Mouse (Mus musculus): ENCODE measurements around the gene Olfr1000. TPM values are rescaled to one million over a fixed set of nuclear protein-coding genes. Genes with fewer than 3 reads are reported as not detected.
"Not testable (repeated sequence)": the region's sequence is repeated elsewhere in the genome, so short reads cannot be mapped to it uniquely, and the experiment has no call there.

Gene Olfr1000
- total RNA-seq (2021): not detected
- long read RNA-seq, experiment 1: 0 reads
- long read RNA-seq, experiment 2: 0 reads

DNA sequence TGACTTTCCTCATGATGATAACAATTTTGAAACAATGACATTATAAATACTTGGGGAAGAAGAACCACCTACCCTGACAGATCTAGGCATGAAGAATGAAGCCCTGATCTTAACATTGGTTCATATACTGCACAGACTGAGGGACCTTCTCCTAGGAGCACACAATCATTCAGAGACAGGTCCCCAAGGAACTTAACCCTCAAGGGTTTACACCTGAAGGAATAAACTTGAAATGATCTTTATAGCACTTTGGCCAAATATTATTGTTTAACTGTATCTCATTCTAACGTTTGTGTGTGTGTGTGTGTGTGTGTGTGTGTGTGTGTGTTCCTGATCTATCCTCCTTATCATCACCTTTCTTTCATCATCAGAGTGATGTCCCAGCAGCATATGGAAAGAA lies at the start of gene Olfr1000:
TSS of gene Olfr1000 (minus strand) at position 101 of the 400 bp plus-strand sequence.
- no peak for DNase-seq

DNA sequence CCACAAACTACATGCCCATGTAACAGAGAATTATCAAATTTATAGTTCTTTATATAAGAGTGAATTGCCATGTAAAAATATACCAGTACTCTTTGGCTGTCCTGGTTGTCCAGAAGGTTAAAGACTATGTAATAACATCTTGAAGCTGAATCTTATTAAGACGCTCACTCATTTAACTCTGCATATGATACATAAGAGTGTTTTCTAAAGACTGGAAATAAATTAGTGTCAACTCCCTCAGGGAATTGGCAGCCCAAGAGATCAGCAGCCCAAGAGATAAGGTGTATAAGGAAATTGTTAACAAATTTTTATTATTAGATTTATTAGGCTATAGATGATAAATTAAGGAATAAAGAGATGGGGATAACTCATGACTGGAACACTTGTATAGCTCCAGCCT lies 38.9 kb upstream of the Olfr1000 start, which contains the start of gene Olfr1002:
TSS of gene Olfr1002 (minus strand) at position 101 of the 400 bp plus-strand sequence.
- DNase-seq: no peak

DNA sequence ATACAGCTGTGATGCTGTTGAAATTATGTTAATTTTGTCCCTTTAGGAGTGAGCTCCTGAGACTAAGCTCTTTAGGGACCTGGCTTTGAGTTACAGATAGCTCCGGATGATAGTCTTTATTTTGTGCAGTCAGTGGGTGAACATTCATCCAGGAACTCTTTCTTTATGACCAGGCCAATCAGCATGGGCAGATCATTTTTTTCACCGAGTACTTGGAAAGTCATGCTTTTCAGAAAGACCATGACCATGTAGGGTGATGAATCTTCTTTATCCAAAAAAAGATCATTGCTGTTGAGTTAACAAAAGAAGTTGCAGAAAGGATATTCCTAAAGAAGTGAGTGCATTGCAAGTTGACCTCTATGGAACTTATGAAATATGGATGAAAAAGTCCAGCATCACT lies 23.1 kb downstream of the Olfr1000 start, which contains the start of gene Olfr998:
TSS of gene Olfr998 (plus strand) at position 301 of the 400 bp plus-strand sequence.
- not testable (repeated sequence) for DNase-seq

DNA sequence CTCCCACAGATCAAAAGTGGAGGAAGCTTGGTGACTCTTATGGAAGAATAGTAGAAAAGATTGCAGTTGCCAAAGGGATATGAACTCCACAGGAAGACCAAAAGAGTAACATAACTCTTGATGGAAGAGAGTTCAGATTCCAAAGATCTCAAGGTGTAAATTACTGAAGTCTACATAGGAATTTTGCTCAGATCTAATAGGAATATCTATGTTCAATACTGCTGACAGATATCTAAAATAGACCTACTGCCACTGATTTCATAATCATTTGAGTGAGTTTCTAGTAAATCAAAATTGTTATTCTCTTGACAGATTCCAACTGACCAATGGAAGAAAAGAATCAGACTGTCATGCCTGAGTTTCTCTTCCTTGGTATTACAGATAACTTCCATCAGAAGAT lies 32.8 kb downstream of the Olfr1000 start, which contains the start of gene Olfr996:
TSS of gene Olfr996 (plus strand) at position 301 of the 400 bp plus-strand sequence.
- no peak for DNase-seq

DNA sequence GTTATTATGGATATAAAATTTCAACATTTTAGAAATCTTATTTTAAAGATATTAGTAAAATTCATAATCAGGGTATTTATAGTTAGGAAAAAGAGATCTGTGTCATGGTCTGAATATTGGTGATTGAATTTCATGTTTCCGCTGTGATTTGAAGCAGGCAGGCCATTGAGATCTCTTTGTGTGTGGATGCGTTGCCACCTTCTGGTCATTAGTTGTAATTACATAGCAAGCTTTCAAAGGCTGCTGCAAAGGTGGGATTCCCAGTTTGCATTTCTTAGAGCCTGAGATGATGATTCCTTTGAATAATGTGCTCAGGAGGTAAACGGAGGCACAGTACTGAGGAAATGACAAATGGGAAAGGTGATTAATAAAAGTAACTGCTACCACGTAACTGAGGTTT lies 50.5 kb downstream of the Olfr1000 start:
- no peak for DNase-seq

DNA sequence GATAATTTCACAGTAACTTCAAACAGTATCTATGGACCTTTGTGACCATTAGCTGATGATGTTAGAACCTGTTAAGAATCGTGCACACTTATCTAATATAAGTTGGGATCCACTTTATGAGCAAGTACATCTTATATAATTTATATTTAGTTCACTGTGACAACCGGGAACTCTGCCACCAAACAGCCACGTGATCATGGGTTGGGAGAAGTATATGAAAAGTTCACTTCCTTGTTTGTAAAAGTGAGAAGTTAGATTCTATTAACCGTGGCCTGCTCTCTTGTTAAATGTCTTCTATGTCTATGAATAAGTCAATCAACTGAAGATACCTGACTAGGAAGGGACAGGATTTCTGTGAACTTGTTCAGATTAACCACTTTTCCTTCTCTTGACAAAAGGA lies 51.5 kb downstream of the Olfr1000 start:
- no peak for DNase-seq

Other genes starting within 250 kb of the Olfr1000 start
- not detected for gene Olfr988, start 248.7 kb downstream of the Olfr1000 start, total RNA-seq (2021)
- not detected for gene Olfr992, start 202.4 kb downstream of the Olfr1000 start, total RNA-seq (2021)
- gene Olfr993, start 197.0 kb downstream of the Olfr1000 start, total RNA-seq (2021): not detected
- not detected for gene Olfr994, start 175.5 kb downstream of the Olfr1000 start, total RNA-seq (2021)
- not detected for gene Olfr995, start 168.3 kb downstream of the Olfr1000 start, total RNA-seq (2021)
- gene 4833423E24Rik, start 92.9 kb downstream of the Olfr1000 start, total RNA-seq (2021): not detected
- not detected for gene Olfr996, start 32.7 kb downstream of the Olfr1000 start, total RNA-seq (2021)
- not detected for gene Olfr998, start 23.0 kb downstream of the Olfr1000 start, total RNA-seq (2021)
- gene Olfr1002, start 38.8 kb upstream of the Olfr1000 start, total RNA-seq (2021): not detected
- not detected for gene Olfr154, start 52.6 kb upstream of the Olfr1000 start, total RNA-seq (2021)
- not detected for gene Olfr1006, start 66.9 kb upstream of the Olfr1000 start, total RNA-seq (2021)
- not detected for gene Olfr1008, start 77.5 kb upstream of the Olfr1000 start, total RNA-seq (2021)
- gene Olfr1009, start 103.5 kb upstream of the Olfr1000 start, total RNA-seq (2021): not detected
- not detected for gene Olfr1012, start 150.9 kb upstream of the Olfr1000 start, total RNA-seq (2021)
- not detected for gene Olfr1013, start 155.2 kb upstream of the Olfr1000 start, total RNA-seq (2021)
- not detected for gene Olfr1014, start 160.8 kb upstream of the Olfr1000 start, total RNA-seq (2021)
- not detected for gene Olfr1015, start 170.1 kb upstream of the Olfr1000 start, total RNA-seq (2021)
- not detected for gene Olfr1016, start 190.6 kb upstream of the Olfr1000 start, total RNA-seq (2021)
- gene Olfr1018, start 206.6 kb upstream of the Olfr1000 start, total RNA-seq (2021): not detected
- gene Olfr1019, start 233.6 kb upstream of the Olfr1000 start, total RNA-seq (2021): not detected
- gene Olfr1020, start 235.1 kb upstream of the Olfr1000 start, total RNA-seq (2021): not detected

All from gastrocnemius, postnatal 25 days (tissue).